Mouse (Mus musculus) monocyte, adult 5-6 weeks (primary cell): ENCODE measurements around the gene Neurod2. TPM values are rescaled to one million over a fixed set of nuclear protein-coding genes. Genes with fewer than 3 reads are reported as not detected.

ENCODE experiments used
- ATAC-seq: fragments of 153-309, 156-312 bp; replicated peaks from 2 replicates; pipeline ENCODE4 v1.8.0; 2017; ENCODE audit warnings: mild to moderate bottlenecking; ENCODE audit not compliant: low TSS enrichment, insufficient number of reproducible peaks, severe bottlenecking, poor library complexity, low FRiP score
- total RNA-seq: library from RNA; stranded (forward); fragments of 200-1000, 200-491, 200-594 nt; gene quantifications from 3 replicates; pipeline ENCODE4 v1.2.3, GENCODE M21; 2017

Gene Neurod2
- total RNA-seq, 1 experiment from 2014 or later, result not detected

DNA sequence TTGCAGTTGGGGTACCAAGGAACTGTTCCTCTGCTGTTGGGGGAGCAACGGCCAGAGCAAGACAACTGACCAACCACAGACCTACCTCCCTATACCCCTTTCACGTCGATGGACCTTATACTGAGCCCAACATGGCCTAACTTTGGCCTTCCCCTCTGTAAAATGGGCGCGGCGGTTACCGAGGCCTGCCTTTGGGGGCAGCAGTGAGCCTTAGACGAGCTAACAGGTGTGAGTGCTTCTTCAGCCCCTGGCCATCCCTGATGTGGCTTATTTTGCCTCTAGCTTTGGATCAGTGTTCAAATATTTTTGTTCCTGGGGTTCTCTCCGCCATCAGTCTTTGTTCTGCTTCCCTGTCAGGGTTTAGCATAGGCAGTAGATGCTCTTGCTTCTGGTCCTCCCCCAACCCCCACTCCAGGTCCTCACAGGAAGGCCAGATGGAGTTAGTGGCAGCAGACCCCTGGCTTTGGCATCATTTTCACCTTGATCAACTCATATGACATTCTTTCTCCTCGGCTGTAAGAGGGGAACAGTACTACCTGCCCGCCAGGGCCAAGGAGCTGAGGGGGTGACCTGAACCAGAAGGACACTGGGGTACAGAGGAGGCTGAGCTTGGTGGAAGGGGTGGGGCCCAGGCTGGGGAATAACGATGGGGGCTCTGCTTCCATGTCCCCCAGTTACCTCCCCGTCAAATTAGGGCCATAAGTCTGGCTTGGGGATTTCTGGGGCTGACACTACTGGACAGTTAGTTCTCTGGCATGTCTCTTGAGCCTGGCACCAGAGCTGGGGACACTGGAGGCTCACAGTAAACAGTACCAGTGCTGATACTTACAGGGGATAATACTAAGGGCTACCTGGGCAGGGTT, 7.0 kb upstream of the Neurod2 start:
- peak; percentile 45; the same call in 1 of the 2 replicates for ATAC-seq

DNA sequence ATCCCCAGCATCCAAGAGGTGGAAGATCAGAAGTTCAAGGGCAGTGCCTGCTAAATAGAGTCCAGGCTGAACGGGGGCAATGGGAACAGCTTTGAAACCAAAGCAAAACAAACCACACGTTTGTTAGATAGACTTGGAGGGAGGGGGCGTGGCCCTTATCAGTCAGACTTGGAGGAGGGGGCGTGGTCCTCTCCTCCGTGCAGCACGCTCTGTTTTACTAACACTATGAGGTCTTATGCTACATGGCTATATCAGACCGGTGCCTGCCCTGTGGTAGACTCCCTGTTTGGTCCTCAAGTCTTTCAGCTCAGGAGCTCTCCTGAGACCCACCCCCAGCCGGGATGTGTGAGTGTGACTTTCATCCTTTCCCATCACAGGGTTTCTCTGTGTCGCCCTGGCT, 5.8 kb upstream of the Neurod2 start:
- ATAC-seq, result no peak

DNA sequence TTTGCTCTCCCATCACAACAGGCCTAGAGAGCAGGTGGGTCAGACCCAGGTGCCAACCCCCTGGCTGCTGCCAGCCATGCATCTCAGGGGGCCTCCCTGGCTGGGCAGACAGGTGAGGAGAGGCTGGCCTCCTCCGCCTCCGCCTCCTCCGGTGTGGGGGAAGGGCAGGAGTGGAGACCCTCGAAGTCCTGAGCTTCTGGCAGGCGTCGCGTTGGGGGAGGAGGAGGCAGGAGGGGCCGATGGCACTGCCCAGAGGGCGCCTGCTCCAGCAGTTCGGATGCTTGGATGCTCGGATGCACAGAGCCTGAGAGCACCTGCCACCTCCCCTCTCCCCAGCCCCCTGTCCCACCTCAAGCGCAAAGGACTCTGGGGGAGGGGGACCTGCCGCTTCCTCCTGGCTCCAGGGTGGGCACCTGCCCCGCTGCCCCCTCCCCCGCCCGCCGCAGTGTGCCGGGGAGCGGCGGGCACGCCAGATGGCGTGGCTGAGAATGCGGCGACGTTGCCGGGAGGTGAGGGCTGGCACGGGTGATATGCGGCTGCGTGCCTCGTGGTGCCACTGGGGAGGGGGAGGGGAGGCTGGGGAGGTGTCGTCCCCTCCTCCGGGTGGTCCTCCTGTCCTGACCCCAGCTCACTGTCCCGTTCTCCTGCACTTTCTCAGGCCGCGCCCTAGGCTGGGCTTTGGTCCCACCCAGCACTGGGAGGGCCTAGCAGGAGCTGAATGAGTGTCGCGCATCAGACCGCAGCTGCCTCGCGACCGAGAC, 4.7 kb upstream of the Neurod2 start:
- ATAC-seq, result no peak

DNA sequence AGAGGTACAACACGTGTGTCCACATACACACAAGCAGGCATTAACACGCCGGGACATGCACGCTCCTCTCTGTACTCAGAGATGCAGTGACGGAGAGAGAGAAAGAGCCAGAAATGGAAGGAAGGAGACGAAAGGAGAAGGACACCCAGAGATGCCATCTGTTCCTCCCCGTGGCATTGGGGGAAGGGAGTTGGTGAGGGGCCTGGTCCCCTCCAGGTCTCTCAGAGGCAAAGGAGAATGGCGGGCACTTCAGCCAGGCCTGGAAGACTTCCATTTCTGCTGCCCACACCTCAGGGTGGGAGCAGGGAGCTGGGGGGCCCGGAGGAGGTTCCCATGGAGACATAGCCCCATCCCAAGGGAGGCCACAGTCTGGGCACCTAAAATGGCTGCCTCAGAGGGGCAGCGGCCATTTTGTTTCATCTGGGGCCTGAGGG, 3.8 kb upstream of the Neurod2 start:
- ATAC-seq, result no peak

DNA sequence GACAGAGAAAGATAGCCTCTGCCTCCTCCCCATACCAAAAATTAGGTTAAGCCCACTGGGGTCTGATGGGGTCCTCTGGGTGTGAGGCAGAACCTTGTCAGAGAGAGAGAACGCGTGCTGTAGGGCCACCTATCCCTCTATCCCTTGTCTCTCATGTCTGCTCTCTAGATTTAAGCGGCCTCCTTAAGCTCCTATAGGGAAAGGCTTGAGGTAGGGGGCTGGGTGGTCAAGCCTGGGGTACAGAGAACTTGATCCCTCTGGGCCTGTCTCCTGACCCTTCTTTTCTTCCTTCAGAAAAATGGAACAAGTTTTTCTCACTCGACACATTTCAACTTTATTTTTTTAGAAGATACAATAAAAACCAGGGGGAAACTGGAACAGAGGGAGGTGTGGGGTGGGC, 3.4 kb upstream of the Neurod2 start:
- ATAC-seq, result no peak

DNA sequence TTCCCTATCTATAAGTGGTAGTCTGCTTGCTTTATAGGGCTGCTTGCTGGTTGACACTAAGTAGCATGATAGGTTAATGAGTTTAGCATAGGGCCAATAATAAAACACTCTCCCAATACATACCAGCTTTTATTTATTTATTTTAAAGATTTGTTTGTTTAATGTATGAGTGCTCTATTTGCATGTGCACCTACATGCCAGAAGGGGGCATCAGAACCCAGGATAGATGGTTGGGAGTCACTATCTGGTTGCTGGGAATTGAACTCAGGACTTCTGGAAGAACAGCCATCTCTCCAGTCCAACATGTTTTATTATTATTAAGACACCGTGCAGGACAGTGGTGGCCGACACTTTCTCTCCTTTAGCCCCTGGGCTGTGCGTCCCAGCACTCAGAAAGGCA, 2.7 kb upstream of the Neurod2 start:
- no peak for ATAC-seq

DNA sequence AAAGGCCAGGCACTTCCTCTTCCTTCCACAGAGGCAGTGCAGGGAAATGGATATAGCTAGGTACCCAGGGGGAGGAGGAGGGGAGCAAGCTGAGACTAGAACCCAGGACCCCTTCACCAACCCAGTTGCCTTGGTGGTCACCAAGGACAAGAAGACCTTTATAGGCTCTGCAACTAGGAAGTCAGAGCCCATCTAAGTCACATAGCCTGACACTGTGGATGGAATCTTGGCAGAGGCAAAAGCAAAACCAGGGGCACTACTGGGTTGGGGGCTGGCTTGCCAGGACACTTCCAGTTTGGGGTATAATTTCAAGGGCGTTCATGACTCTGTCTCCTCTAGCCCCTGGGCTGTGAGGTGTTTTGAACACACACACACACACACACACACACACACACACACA, 2.0 kb upstream of the Neurod2 start:
- ATAC-seq, result no peak

DNA sequence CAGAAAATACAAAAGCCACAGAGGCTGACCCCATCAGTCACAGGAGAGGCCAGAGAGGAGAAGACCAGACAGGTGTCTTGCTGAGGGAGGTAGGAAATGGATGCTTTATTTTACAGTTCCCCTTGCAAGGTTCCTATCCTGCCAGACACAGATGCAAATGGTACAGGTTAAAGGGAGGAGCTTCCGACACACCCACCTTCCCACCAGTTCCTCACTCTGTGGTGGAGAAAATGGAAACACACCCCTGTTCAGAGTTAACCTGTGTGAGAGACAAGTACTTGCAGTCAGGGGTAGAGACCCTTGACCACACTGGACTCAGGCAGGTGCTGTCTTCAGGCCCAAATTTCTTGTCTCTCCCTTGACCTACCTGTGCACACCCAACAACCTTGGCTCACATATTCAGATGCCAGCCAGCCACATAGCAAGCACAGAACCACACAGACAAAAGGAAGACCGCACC, 1.3 kb upstream of the Neurod2 start:
- ATAC-seq, result no peak

DNA sequence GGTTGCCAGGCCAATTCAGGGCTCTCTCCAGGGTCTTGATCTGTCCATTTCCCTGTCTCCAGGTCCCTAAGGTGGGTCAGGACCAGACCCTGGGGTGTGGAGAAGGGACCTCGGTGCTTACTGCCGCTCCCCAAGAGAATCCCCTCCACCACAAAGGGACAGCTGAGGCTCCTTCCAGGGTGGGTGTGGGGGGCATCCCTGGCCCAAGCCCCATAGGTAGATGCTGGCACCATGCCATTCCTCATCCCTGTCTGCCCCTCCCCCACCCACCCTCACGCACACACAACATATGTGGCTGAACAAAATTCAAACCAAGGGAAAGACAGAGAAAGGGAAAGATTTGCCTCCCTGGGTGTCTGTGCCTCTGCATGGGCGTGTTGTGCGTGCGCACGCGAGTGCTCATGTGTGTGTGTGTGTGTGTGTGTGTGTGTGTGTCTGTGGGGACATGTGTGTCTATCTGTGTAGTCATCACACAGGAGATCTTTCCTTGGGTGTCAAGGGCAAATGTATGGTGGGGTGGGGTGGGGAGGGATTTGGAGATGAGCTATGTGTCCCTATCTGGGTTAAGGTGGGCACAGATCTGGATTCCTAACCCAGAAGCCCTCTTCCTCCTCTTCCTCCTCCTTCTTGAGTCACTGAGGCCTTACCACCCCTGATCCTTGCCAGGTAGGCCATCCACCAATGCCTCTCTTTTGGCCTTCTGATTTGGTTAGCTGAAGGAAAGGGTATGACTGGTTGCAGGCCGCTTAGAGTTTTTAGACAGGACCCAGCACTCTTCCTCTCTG, 704 bp upstream of the Neurod2 start:
- no peak for ATAC-seq

DNA sequence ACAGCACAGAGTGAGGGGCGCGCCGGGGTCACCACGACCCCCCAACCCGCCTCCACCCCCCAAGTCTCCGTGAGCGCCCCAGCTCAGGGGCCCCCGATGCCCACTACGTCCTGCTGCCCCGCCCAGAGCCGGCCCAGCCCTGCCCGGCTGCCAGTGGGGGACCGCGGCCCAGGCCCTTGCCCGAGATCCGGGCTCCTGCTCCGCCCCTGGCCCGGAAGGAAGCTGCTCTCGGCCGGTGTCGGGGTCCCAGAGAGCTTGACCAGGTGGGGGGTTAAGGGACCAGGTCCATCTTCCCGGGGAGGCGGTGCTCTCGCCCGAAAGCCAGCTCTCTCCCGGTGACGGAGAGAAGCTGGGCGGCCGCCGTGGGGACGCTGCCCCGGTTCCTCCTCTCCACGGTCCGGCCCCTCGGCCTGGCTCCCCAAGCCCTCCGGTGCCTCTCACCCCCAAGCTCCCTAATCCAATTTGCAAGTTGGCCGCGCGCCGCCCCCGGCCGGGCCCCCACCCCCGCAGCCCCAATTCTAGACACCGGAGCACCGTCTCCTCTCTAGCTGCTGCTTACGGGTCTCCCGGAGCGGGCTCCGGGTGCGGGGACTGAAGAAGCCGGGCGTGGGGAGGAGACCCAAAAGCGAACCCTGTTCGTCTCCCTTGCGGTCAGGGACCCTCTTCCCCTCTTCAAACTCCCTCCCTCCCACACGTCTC, 928 bp downstream of the Neurod2 start:
- ATAC-seq, result no peak

DNA sequence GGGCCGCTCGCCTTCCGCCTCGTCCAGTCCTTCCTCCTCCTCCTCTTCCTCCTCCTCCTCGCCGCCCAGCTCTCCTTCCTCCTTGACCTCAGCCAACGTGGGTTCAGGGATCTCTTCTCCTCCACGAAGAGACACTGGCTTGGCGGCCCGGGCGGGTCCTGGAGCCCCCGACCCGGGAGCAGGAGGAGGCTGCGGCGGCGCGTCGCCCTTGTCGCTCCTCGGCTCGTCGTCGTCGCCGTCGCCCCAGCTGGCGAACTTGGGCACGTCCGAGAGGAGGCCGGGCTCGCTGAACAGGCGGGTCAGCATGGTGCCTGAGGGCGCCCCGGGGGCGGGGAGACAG, 1.4 kb downstream of the Neurod2 start:
- no peak for ATAC-seq

DNA sequence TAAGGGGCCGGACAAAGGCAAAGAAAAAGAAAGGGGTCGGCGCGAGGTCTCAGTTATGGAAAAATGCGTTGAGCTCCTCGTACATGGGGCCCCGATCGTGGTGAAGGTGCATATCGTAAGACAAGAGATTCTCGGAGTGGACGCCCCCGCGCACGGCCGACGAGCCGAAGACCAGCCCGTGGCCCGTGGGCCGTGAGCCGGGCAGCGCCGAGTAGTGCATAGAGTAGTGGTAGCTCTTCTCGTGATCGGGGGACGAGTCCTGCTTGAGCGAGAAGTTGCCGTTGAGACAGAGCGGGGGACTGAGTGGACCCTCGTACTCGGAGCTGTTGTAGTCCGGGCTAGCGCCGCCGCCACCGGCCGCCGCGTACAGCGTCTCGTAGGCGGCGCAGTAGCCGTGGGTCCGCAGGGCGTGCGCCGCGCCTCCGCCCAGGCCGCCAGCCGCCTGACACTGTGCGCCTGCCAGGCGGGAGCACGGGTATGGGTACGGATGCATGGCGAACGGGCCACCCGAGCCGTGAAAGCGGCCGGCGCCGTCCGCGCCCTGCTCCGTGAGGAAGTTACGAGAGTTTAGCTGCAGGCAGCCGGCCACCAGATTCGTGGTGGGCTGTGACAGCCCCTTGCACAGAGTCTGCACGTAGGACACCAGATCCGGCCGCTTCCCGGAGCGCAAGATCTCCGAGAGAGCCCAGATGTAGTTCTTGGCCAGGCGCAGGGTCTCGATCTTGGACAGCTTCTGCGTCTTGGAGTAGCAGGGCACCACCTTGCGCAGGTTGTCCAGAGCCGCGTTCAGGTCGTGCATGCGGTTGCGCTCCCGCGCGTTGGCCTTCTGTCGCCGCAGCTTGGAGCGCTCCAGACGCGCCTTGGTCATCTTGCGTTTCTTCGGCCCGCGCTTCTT, 2.1 kb downstream of the Neurod2 start:
- ATAC-seq, result no peak

DNA sequence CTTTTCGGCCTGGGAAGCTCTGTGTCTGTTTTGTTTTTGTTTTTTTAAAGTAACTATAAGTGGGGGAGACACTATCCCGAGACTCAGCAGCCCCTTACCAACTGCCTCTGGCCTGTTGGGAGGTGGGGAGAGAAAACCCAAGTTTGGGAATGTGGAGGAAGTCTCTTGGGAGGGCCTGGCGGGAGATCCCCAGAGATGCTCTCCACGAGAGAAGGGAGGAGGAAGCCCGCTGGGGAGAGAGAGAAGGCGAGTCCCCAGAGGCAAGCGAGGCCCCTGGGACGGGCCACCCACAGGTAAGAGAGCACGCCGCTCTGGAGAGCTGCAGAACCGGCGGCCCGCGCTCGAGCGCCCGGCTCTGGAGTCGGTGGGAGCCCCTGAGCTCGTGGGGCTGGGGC, 2.7 kb downstream of the Neurod2 start:
- no peak for ATAC-seq

DNA sequence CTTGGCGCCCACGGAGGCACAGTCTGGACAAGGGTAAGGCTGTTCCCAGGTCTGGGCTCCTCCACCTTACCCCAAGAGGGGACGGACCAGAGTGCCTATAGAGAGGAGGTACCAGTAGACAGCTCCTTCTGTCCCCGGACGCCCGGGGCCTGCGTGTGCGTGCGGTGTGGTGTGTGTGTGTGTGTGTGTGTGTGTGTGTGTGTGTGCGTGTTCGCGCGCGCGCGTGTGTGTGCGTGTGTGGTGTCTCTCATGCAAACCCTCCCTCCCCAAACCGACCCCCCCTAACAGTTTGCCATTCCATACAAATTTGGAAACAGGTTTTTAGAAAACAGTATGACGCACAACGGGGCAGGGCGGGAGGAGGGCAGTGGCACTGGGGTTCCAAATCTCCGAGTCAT, 3.6 kb downstream of the Neurod2 start:
- ATAC-seq, result no peak

DNA sequence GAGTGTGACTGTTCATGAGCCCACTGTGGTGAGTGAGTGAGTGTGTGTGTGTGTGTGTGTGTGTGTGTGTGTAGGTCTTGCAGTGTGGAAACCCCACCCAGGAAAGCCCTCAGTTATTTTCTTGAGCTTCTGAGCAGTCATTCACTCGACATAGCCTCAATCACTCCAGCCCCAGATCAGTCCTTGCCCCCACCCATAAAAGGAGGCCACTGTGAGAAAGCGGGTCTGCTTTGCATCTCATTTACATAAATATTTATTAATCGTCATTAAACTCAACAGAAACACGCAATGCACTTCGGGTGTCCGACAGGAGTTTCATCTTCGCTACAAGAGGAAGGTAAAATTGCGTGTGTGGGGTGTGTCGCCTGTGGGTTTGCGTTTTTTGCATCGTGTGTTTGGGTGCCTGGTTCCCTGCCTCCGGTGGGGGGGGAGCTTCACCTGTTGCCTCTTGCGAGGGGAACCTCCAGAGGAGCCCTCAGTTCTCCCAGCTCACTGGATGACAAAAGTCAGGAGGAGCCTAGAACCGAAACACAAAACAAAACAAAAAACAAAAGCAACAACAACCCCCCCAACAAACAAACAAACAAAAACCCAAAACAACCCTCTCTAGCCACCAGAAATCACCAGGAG, 4.1 kb downstream of the Neurod2 start:
- ATAC-seq, result no peak

DNA sequence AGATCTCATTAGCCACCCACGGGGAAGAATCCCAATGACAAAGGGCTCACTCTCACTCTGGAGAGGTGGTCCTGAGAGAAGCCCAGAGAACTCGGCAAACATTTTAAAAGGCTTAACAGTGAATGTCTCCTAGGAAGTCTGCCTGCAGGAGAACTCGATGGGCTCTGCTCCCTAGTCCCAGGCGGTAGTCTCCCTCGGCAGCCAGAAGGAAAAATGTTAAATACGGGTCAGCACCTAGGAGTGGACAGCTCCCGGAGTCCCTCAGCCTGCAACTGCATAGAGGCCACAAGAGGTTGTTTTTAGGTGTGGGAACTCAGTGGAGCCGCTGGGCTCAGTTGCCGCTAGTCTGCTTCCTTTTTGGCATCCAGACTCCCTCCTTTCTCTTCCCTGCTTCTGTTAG, 5.5 kb downstream of the Neurod2 start:
- no peak for ATAC-seq

DNA sequence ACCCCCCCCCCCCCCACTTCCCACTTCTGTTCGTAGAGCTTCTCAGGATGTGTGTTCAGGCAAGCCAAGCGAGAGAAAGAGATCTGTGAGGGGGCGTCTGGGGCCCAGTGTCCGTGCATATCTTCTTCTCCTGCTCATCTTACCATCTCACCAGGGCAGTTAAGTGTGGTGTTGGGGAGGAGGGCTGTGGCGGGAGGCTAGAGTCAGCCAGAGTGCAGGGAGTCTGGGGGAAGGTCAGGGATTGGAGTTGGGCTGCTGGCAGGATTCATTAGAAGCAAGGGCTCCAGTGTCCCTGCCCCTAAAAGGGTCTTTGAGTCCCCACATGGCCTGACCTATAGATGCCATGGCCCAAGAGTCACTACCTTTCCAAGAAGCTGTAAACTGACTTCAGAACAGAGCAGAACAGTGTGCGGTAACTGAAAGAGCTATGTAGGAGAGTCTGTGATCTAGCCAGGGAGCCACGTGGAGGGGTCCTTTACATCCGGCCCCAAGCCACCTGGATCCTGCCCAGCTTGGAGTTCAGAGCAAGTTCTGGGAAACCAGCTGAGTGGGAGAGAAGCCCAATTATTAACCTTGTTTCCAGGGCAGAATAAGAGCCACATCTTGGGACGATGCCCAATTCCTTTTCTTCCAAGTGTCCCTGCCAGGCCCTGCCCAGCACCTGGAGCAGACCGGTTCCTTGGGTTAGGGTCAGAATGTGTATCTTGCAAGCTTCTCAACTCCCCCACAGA, 6.1 kb downstream of the Neurod2 start:
- no peak for ATAC-seq
